Mouse (Mus musculus): Measurements from ENCODE around the gene Tomm34. TPM values are rescaled to one million over a fixed set of nuclear protein-coding genes. Genes with fewer than 3 reads are reported as not detected.

Tomm34 gene
- polyA plus RNA-seq, 1 experiment from 2014 or later = 41.7 TPM

DNA sequence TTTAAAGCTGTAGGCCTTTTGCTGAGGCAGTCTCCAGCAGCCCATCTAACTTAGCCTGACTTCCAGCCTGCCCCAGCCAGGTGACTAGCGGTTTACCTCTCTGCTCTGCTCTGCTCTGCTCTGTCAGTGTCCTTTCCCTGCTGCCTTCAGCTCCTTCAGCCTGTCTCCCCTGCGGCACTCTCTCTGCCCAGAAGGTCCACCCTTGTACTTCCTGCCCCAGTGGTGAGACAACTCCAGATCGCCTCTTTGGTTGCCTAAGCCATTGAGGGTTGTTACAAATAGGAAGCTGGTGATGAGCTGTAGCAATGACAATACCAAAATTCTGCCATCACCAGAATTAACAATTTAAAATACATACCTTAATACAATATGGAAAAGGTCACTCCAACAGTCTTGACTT is 60.0 kb downstream of the Tomm34 start:
- H3K4me3 ChIP-seq (ENCODE audit: inconsistent target) = no peak overlapping the region
- 33% methylated on average over 3 of the region's 3 CpGs for WGBS (ENCODE audit: missing documents)
- peaks cover 81% of the 10 kb centered on the region for H3K79me2 ChIP-seq (ENCODE audit: inconsistent target)
- peaks cover 44% of the 10 kb centered on the region for H3K36me3 ChIP-seq (ENCODE audit: inconsistent target)
- H3K27ac ChIP-seq = 0 out of 2 replicates have a peak overlapping the region, but pooled peaks have one; percentile 7

DNA sequence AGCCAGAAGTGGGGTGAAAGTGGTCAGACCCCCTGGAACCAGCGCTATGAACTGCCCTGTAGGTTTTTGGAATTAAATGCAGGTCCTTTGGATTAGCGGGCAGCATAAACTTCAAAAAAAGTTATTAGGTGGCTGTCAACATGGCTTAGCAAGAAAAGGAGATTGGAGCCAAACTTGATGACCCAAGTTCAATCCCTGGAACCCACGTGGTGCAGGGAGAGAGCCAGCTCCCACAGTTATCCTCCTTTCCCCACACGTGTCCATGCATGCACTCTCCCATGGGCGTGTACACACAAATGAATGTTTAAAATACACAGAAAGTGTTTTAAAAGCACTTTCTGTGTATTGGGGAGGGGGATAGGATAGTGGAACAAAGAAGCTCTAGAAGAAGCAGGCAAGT is 60.5 kb downstream of the Tomm34 start:
- WGBS (ENCODE audit: missing documents) = 84% methylated on average over 5 of the region's 5 CpGs
- 0 out of 2 replicates have a peak overlapping the region, but pooled peaks have one; percentile 7 for H3K27ac ChIP-seq
- H3K79me2 ChIP-seq (ENCODE audit: inconsistent target) = peaks cover 86% of the 10 kb centered on the region
- no peak overlapping the region for H3K4me3 ChIP-seq (ENCODE audit: inconsistent target)
- peaks cover 40% of the 10 kb centered on the region for H3K36me3 ChIP-seq (ENCODE audit: inconsistent target)

DNA sequence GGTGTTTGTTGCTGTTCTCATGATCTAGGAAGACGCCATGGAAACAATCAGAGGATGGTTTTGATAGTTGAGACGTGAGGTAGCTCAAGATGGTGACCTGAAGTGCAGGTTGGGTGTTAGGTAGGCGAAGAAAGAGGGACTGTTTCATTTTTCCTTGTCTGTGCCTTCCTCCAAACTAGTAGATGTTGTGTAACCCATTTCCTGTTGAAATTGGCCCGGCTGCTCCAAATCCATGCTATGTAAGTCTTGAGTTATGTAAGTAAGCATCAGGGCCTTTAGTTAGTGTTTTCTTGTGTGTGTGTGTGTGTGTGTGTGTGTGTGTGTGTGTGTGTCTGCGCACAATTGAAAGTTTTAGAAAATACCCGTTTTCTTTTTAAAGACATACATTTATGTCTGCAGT is 61.7 kb downstream of the Tomm34 start:
- Histone ChIP-seq H3K79me2 (ENCODE audit: inconsistent target) (peaks cover 99% of the 10 kb centered on the region), H3K36me3 (ENCODE audit: inconsistent target) (peaks cover 27% of the 10 kb centered on the region), H3K27ac (peak overlapping the region; percentile 35), H3K4me3 (ENCODE audit: inconsistent target) (no peak overlapping the region)
- WGBS (ENCODE audit: missing documents) = 37% methylated on average over 6 of the region's 6 CpGs

DNA sequence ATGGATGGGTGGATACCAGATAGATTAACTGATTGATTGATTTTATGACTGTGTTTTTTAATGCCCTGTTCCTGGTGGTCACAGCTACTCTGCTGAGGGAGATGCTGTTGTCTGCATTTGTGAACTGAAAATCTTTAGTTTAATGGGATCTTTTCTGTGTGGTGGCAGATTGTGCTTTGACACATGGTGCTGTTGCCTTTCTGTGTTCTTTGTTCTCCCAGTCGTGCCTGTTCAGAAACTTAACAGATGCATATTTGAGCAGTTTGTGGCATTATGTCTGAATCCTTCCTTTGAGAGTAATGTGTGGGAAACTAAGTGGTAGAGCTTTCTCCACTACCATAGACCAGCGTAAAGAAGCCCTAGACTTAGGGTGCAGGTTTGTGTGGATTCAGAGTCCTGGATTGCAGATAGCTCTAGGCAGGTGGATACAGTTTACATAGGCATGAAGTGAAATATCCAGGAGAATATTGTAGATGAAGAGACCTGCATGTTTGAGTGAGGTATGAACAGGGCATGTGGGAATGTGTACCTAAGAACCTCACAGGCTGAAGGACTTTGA is 62.9 kb downstream of the Tomm34 start:
- peaks cover 100% of the 10 kb centered on the region for H3K79me2 ChIP-seq (ENCODE audit: inconsistent target)
- H3K4me3 ChIP-seq (ENCODE audit: inconsistent target) = no peak overlapping the region
- H3K27ac ChIP-seq = peak overlapping the region; percentile 35; the same call in 1 of the 2 replicates
- 93% methylated on average over 2 of the region's 2 CpGs for WGBS (ENCODE audit: missing documents)
- peaks cover 15% of the 10 kb centered on the region; the same call in 1 of the 2 replicates for H3K36me3 ChIP-seq (ENCODE audit: inconsistent target)

DNA sequence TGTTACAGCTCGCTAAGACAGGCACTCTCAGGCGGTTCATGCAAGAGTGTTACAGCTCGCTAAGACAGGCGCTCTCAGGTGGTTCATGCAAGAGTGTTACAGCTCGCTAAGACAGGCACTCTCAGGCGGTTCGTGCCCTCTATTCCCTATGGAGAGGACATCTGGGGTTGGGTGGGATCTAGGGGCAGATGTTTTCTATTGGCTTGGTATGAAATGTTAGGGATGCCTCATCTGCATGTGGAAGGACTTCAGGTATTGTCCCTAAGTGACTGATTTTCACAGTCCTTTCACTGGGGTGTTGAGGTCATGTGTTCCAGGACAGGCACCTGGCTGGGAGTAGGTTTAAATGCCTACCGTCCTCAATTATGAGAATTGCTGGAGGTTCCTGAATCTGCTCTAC is 63.4 kb downstream of the Tomm34 start:
- peaks cover 10% of the 10 kb centered on the region; the same call in 1 of the 2 replicates for H3K36me3 ChIP-seq (ENCODE audit: inconsistent target)
- H3K27ac ChIP-seq = no peak overlapping the region
- H3K79me2 ChIP-seq (ENCODE audit: inconsistent target) = peaks cover 100% of the 10 kb centered on the region
- no peak overlapping the region for H3K4me3 ChIP-seq (ENCODE audit: inconsistent target)
- WGBS (ENCODE audit: missing documents) = 96% methylated on average over 7 of the region's 8 CpGs

DNA sequence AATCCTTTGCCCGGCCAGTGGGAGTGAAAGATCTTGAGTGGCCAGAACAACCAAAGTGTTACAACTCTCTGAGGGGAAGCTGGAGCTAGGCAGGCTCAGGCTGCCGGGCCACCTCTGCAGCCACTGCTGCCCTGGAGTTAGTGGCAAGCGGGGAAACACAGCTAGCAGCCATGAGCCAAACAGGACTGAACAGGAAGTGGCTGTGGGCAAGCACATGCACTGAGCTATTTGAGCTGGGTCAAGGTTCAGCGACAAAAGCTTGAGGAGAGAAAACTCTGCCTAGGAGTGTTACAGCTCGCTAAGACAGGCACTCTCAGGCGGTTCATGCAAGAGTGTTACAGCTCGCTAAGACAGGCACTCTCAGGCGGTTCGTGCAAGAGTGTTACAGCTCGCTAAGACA is 64.0 kb downstream of the Tomm34 start:
- H3K36me3 ChIP-seq (ENCODE audit: inconsistent target) = peaks cover 4% of the 10 kb centered on the region; the same call in 1 of the 2 replicates
- H3K4me3 ChIP-seq (ENCODE audit: inconsistent target) = no peak overlapping the region
- 45% methylated on average over 9 of the region's 10 CpGs for WGBS (ENCODE audit: missing documents)
- H3K27ac ChIP-seq = peak overlapping the region; percentile 15; the same call in 1 of the 2 replicates
- peaks cover 100% of the 10 kb centered on the region for H3K79me2 ChIP-seq (ENCODE audit: inconsistent target)

DNA sequence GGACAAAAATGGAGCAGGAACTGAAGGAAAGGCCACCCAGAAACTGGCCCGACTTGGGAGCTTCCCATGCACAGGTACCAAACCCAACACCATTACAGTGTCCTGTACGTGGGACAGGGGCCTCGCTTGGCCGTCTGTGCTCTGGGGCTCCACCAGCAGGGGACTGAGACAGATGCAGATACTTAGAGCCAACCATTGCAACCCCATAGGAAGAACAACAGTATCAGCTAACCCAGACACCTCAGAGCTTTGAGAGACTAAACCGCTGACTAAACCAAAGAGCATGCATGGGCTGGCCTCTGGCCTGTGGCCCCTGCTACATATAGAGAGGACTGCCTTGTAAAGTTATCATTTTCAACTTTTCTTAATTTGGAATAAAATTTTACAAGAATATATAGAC is 66.5 kb downstream of the Tomm34 start:
- Histone ChIP-seq H3K27ac (no peak overlapping the region), H3K4me3 (ENCODE audit: inconsistent target) (no peak overlapping the region), H3K36me3 (ENCODE audit: inconsistent target) (no peaks in the 10 kb centered on the region), H3K79me2 (ENCODE audit: inconsistent target) (peaks cover 100% of the 10 kb centered on the region)
- 97% methylated on average over 4 of the region's 5 CpGs for WGBS (ENCODE audit: missing documents)

Other genes with a start within 250 kb of the Tomm34 start
- not detected in 3 replicates for gene Kcnk15, start 217.5 kb downstream of the Tomm34 start, polyA plus RNA-seq (2018)
- gene Rims4, start 152.5 kb downstream of the Tomm34 start, polyA plus RNA-seq (2018) = not detected in 3 replicates
- 157 to 226 TPM (median 174 TPM) in 3 replicates for gene Ywhab, start 76.2 kb downstream of the Tomm34 start, polyA plus RNA-seq (2018)
- gene Pabpc1l, start 45.7 kb downstream of the Tomm34 start, polyA plus RNA-seq (2018) = not detected in 3 replicates
- 55.4 to 80.1 TPM (median 68.0 TPM) in 3 replicates for gene Stk4, start 847 bp downstream of the Tomm34 start, polyA plus RNA-seq (2018)
- not detected in 3 replicates for gene Kcns1, start 99.9 kb upstream of the Tomm34 start, polyA plus RNA-seq (2018)
- not detected in 3 replicates for gene Wfdc5, start 111.6 kb upstream of the Tomm34 start, polyA plus RNA-seq (2018)
- not detected in 3 replicates for gene Wfdc12, start 119.4 kb upstream of the Tomm34 start, polyA plus RNA-seq (2018)
- gene Wfdc15a, start 129.0 kb upstream of the Tomm34 start, polyA plus RNA-seq (2018) = not detected in 3 replicates
- not detected in 3 replicates for gene Wfdc15b, start 150.5 kb upstream of the Tomm34 start, polyA plus RNA-seq (2018)
- gene Svs2, start 167.3 kb upstream of the Tomm34 start, polyA plus RNA-seq (2018) = not detected in 3 replicates
- not detected in 3 replicates for gene Svs3b, start 185.5 kb upstream of the Tomm34 start, polyA plus RNA-seq (2018)
- not detected in 3 replicates for gene Svs4, start 207.3 kb upstream of the Tomm34 start, polyA plus RNA-seq (2018)
- gene Svs3a, start 218.1 kb upstream of the Tomm34 start, polyA plus RNA-seq (2018) = not detected in 3 replicates
- not detected in 3 replicates for gene Svs6, start 245.6 kb upstream of the Tomm34 start, polyA plus RNA-seq (2018)